Mouse (Mus musculus) thymus, adult 2 months (tissue): ENCODE results near the gene Slc35a3.
A peak's percentile ranks its signal among the peaks of the same experiment; 100 is the strongest.

Experiments used
- CTCF ChIP-seq: fragments of 200-500 bp; IDR thresholded peaks from 2 replicates; pipeline ENCODE4 v1.5.1; 2012; ENCODE audit warnings: mild to moderate bottlenecking, control low read depth, low read length, moderate library complexity, borderline replicate concordance; ENCODE audit not compliant: control insufficient read depth, poor library complexity, insufficient read depth; ENCODE audit errors: extremely low read depth
- POLR2A ChIP-seq: fragments of 200-500 bp; IDR thresholded peaks from 2 replicates; pipeline ENCODE4 v1.6.1; 2012; ENCODE audit warnings: mild to moderate bottlenecking, low read length, control low read depth, moderate library complexity; ENCODE audit not compliant: control insufficient read depth, poor library complexity, insufficient read depth; ENCODE audit errors: extremely low read depth

- 0 out of 2 replicates have a peak, but pooled peaks have one; percentile 32 for TF ChIP-seq CTCF
- TF ChIP-seq POLR2A, result peak; percentile 51; the same call in 1 of the 2 replicates
Measured at GRCm38 (mm10) chr3:116711624-116712435, 801 bp downstream of the Slc35a3 start.
